Mouse (Mus musculus): ENCODE measurements around the gene Zdhhc7. TPM values are rescaled to one million over a fixed set of nuclear protein-coding genes. Genes with fewer than 3 reads are reported as not detected.

Zdhhc7 gene
- total RNA-seq, 2 experiments from 2014 or later = 12.9 to 27.4 TPM

- no peak for ATAC-seq (replicated peaks; ENCODE audit: low FRiP score, low TSS enrichment, poor library complexity, severe bottlenecking)
These were observed 25.9 kb downstream of the Zdhhc7 start for GRCm38 (mm10) chr8:120075347-120075746.

GRCm38 (mm10) chr8:120074516-120074915 is 26.8 kb downstream of the Zdhhc7 start:
- ATAC-seq (replicated peaks; ENCODE audit: low FRiP score, low TSS enrichment, poor library complexity, severe bottlenecking) = no peak

- no peak for ATAC-seq (replicated peaks; ENCODE audit: low FRiP score, low TSS enrichment, poor library complexity, severe bottlenecking)
These were observed 28.5 kb downstream of the Zdhhc7 start for GRCm38 (mm10) chr8:120072827-120073226.

GRCm38 (mm10) chr8:120072259-120072658 is 29.0 kb downstream of the Zdhhc7 start:
- no peak for ATAC-seq (replicated peaks; ENCODE audit: low FRiP score, low TSS enrichment, poor library complexity, severe bottlenecking)

GRCm38 (mm10) chr8:120071684-120072083 is 29.6 kb downstream of the Zdhhc7 start:
- peak; percentile 69 for ATAC-seq (replicated peaks; ENCODE audit: low FRiP score, low TSS enrichment, poor library complexity, severe bottlenecking)

- ATAC-seq (replicated peaks; ENCODE audit: low FRiP score, low TSS enrichment, poor library complexity, severe bottlenecking) = no peak
These were observed 33.2 kb downstream of the Zdhhc7 start for GRCm38 (mm10) chr8:120067936-120068668.

GRCm38 (mm10) chr8:120066226-120066625 is 35.1 kb downstream of the Zdhhc7 start:
- no peak for ATAC-seq (replicated peaks; ENCODE audit: low FRiP score, low TSS enrichment, poor library complexity, severe bottlenecking)

- ATAC-seq (replicated peaks; ENCODE audit: low FRiP score, low TSS enrichment, poor library complexity, severe bottlenecking) = no peak
These were observed 35.7 kb downstream of the Zdhhc7 start for GRCm38 (mm10) chr8:120065611-120066010.

- ATAC-seq (replicated peaks; ENCODE audit: low FRiP score, low TSS enrichment, poor library complexity, severe bottlenecking) = no peak
These were observed 38.0 kb downstream of the Zdhhc7 start for GRCm38 (mm10) chr8:120063326-120063725.

GRCm38 (mm10) chr8:120062742-120063141 is 38.5 kb downstream of the Zdhhc7 start:
- ATAC-seq (replicated peaks; ENCODE audit: low FRiP score, low TSS enrichment, poor library complexity, severe bottlenecking) = no peak

GRCm38 (mm10) chr8:120057078-120057477 is 44.2 kb downstream of the Zdhhc7 start:
- no peak for ATAC-seq (replicated peaks; ENCODE audit: low FRiP score, low TSS enrichment, poor library complexity, severe bottlenecking)

GRCm38 (mm10) chr8:120054833-120055232 is 46.4 kb downstream of the Zdhhc7 start:
- no peak for ATAC-seq (replicated peaks; ENCODE audit: low FRiP score, low TSS enrichment, poor library complexity, severe bottlenecking)

- no peak for ATAC-seq (replicated peaks; ENCODE audit: low FRiP score, low TSS enrichment, poor library complexity, severe bottlenecking)
These were observed 49.0 kb downstream of the Zdhhc7 start for GRCm38 (mm10) chr8:120052318-120052717.

GRCm38 (mm10) chr8:120051908-120052307 is 49.4 kb downstream of the Zdhhc7 start:
- ATAC-seq (replicated peaks; ENCODE audit: low FRiP score, low TSS enrichment, poor library complexity, severe bottlenecking) = no peak

- no peak for ATAC-seq (replicated peaks; ENCODE audit: low FRiP score, low TSS enrichment, poor library complexity, severe bottlenecking)
These were observed 50.3 kb downstream of the Zdhhc7 start for GRCm38 (mm10) chr8:120051006-120051405.

- no peak for ATAC-seq (replicated peaks; ENCODE audit: low FRiP score, low TSS enrichment, poor library complexity, severe bottlenecking)
These were observed 50.9 kb downstream of the Zdhhc7 start for GRCm38 (mm10) chr8:120050376-120050775.

- ATAC-seq (replicated peaks; ENCODE audit: low FRiP score, low TSS enrichment, poor library complexity, severe bottlenecking) = 0 out of 2 replicates have a peak, but pooled peaks have one; percentile 24
These were observed 51.3 kb downstream of the Zdhhc7 start for GRCm38 (mm10) chr8:120049949-120050348.

- no peak for ATAC-seq (replicated peaks; ENCODE audit: low FRiP score, low TSS enrichment, poor library complexity, severe bottlenecking)
These were observed 54.8 kb downstream of the Zdhhc7 start for GRCm38 (mm10) chr8:120046258-120047020.

- no peak for ATAC-seq (replicated peaks; ENCODE audit: low FRiP score, low TSS enrichment, poor library complexity, severe bottlenecking)
These were observed 55.8 kb downstream of the Zdhhc7 start for GRCm38 (mm10) chr8:120045471-120045870.

GRCm38 (mm10) chr8:120044907-120045306 is 56.4 kb downstream of the Zdhhc7 start:
- ATAC-seq (replicated peaks; ENCODE audit: low FRiP score, low TSS enrichment, poor library complexity, severe bottlenecking) = no peak

All from megakaryocyte-erythroid progenitor cell, adult 5-6 weeks (primary cell).